Mouse (Mus musculus): ENCODE measurements at regions not wholly inside any gene's neighbourhood (a gene's known extent, or its start where the extent isn't known, plus 50 kb on each side); places are given as distances from the start of the nearest gene placed in this dataset.
A peak's percentile ranks its signal among the peaks of the same experiment; 100 is the strongest.
"Not testable (repeated sequence)": the region's sequence is repeated elsewhere in the genome, so short reads cannot be mapped to it uniquely, and the experiment has no call there.

DNA sequence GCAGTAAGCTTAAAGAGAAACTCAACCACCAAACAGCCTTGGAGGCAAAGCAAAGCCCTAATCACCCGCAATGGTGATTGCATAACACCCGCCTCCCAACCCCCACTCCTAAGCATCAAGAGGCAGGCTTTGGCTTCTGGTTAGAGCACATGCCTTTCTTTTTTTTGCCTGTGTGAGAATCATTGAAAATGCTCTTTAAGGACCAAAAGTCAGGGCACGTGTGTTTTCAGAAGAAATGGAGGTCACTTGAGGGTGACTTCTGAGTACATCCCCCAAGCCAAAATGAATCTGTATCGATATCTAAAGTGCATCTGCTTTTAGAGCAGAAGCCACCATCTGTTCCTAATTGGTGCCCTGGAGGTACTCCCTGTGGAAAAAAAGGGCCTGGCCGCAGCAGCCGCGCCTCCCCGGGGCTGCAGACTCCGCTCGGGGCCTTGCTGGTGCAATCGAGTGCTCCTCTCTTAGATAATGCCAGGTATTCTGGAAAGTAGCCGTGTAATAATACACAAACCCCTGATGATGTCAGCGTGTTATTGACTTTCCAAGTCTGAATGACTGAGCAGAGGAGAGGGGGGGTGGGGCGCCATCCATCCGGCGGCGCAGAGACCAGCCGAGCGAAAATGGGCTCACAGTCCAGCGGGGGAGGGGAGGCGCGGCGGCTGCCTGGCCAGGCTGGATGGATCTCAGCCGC is 140.7 kb upstream of the Tbl1xr1 start:
- peak; percentile 83 to 84 for DNase-seq (ENCODE audit: low spot score in 2 of 2)

DNA sequence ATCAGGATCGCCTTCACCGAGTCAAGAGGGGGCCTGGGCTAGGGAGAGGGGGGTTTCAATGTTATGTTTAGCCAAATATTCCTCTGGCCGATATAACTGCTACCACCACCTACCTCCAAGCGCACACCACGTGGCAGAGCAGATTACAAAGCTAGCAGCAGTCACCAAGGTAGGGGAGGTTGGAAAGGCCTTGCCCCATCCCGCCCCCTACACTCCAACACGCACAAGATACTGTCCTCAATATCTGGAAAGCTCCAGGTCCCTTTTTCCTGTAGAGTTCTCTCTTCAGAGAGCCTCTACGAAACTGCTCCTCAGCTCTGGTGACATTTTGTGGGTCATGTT is 140.2 kb upstream of the Tbl1xr1 start:
- no peak for DNase-seq (ENCODE audit: low spot score in 2 of 2)

DNA sequence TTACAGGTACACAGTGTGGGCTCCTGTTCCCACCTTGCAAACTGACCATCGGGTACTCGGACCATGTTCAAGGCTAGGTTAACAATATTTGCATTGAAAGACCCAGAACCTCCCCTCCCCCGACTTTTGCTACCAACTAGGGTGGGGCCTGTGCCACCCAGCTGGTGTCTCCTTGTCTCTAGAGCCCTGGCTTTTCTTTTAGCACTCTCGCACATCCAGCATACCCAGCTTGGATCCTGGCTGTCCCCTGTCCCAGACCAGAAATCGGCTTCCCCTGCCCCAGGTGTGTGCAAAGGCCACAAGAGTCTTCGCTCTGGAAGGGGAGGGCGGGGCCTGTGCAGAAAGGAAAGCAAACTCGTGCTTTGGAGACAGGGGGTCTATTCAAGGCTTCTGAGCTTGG is 139.8 kb upstream of the Tbl1xr1 start:
- peak in 1 of 2 experiments; percentile 35 for DNase-seq (ENCODE audit: low spot score in 2 of 2)

DNA sequence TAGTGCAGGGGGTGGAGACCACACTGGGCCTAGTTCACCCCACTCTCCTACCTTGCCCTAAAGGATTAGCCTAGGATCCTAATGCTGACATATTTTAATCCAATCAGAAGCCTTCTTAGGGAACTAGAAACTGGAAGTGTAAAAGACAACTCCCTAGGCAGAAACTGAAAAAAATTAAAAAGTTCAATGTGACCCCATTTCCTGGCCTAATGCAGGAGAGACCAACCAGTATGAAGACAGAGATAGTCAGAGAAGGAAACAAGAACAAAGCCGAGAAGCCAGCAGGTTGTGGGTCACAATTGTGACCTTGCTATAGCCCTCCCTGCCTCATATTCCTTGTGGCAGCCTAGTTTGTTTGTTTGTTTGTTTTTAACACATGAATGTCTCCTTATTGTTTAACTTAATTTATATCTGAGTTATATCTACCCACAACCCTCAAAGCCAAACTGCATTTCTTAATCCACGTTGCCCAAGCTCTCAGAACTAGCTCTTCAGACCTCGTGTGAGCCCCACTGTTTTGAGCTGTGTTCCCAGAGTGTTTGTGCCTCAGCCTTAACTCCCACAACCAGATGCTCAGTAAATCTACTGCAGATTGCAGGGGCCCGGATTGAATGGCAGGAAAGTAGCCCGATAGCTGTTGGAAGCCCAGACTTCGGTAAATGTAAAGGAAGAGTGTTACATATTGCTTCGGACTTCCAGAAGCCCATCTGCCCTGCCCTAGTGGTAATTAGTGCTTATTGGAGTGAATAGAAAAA is 139.0 kb upstream of the Tbl1xr1 start:
- DNase-seq (ENCODE audit: low spot score in 2 of 2), result no peak

DNA sequence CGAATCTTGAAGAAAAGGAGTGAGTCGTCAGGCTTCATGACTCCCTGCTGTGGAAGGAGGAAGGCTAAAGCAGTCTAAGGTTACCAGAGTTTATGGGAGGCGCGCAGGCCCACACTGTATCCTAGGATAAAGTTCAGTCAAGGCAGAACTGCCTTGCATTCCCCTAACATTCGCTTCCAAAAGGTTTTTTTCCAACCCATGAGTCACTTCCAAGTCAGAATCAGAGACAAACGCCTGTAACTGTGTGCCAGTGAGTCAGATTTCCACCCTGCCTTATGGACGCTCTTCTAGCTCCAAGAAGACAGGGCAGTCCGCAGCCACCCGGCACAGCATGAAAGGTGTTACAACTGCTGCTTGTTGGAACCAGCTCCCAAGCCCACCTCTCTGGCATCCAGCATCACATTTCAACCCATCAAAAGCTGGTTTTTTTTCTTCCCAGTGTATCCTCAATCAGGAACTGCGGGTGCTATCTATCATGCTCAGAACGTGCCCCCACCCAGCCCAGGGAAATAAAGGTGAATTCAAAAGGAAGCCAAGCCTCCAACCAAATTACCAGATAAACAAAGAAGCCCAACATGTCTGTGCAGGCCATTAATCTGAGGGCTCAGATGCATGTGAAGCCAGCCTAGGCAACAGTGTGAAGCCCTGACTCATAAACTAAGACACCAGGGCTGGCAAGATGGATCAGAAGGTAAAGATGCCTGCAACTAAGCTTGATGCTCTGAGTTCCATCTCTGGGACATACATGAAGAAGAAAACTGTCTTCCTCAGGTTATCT is 138.2 kb upstream of the Tbl1xr1 start:
- DNase-seq (ENCODE audit: low spot score in 2 of 2), result no peak

DNA sequence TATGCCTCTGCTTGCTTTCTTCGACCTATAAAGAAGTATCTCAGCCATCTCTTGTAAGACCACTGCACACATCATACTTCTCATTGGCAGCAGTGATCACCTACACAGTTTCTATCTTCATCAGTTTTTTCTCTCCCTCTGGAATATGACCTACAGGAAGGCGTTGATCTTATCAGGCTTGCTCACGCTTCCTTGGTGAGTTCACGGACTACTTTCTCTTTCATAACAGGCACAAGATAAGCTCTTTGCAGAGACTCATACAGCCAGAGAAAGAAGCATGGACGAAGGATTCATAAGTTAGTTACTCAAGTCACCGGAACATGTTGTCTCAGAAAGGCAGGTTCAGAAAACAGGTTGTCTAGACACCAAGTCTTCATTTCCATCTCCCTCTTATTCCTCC is 136.7 kb upstream of the Tbl1xr1 start:
- no peak for DNase-seq (ENCODE audit: low spot score in 2 of 2)

DNA sequence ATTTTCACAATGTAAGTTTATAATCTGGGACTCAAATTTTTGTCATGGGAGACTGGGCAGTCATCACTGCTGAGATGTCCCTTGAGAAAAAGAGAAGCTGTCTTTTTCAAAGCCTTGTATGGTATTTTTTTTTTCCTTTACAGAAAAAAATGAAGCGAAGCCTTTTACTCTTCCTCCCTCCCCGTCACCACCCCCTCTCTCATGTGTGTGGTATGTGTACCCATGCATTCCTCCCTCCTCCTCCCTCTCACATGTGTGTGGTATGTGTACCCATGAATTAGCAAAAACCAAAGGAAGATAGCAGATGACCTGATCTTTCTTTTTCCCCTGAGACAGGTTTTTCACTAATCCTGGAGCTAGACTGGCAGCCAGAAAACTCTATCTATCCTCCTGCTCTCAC is 134.9 kb upstream of the Tbl1xr1 start:
- peak; percentile 73 to 80 for DNase-seq (ENCODE audit: low spot score in 2 of 2)

DNA sequence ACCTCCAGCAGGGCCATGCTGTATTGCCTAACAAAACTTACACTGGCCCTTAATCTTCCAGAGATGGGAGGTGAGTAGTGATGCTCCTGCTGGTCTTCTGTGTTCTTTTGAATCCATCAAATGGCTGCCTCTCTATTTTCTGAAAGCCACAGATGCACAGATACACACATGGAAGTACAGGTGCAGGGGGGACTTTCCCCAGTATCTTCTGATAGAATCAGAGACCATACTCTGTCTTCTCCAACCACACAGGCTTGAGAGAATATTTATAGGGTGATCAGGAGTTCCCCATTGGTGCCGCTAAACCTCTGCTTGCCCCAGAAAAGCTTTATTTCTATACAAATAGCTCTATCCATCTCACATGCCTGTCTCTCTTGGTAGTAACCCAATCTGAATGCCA is 133.5 kb upstream of the Tbl1xr1 start:
- peak; percentile 48 to 62 for DNase-seq (ENCODE audit: low spot score in 2 of 2)

DNA sequence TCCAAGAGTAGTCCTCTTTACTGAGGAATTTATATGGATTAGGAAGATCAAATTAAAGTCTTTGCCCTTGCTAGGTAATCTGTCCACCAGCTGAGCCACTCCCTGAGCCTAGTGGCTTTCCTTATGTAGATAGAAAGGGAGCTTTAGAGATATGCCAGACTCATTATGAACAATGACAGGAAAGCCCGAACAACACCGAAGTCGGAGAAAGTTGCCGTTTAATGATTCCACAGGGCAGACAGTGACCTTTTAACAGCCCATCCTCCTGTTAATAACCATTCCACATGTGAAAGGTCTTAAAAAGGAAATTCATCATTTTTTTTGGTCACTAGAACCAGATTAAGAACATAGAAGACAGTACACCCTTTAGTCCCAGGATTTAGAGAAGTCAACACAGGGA is 130.7 kb upstream of the Tbl1xr1 start:
- DNase-seq (ENCODE audit: low spot score in 2 of 2), result no peak

DNA sequence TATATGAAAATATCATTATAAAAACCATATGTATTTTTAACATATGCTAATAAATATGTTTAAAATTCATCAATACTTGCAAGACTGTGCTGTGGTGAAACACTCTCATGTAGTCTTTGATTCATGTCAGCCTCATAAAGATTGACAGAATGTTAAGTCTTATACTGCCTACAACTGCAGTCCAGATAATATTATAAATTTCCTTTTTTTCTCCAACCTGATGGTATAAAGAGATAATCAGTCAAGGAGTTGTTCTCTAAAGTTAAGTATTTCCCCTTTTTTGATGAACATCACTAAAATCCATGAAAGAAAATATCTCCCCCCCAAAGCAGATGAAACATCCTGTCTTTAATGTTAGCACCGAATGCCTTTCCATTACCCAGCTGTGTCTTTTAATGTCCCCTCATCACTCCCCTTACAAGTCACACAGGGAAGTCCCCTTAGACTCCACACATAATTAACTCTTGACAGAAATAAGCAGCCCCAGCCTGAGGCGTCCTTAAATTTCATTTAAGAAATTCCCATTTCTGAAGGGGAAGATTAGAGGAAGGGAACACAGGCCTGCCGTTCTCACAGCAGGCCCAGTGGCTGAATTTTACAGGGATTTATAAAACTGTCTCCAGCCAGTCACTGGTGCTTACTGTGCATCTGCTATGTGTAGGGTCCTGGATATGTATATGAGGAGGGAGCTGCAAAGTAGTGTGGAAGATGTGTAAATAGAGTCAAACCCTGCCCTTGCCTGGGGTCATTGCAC is 129.0 kb upstream of the Tbl1xr1 start:
- DNase-seq (ENCODE audit: low spot score in 2 of 2), result no peak

DNA sequence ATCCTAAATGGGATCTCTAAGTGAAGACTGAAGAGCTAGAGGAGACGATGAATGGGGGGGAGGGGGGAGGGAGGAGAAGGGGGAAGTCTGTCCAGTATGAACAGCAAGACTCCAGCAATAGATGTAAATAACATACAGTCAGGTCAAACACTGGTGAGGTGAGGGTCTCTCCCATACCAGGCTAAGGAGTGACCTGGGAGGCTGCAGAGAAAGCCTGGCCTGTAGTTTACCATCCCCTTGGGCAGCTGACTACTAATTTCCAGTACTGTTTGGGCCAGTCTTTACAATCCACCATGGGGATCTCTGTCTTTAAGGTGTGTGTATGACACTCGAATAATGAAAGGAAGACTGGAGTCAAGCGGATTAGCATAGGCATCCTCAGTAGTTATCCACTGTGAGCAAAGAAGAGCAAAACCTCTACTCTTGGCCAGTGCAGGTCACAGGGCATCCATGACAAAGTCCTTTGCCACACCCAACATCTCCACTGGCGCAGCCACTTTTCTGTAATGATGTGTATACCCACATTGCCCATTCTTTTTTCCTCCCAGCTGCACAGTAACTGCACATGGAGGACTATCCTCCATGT is 128.3 kb upstream of the Tbl1xr1 start:
- no peak for DNase-seq (ENCODE audit: low spot score in 2 of 2)

DNA sequence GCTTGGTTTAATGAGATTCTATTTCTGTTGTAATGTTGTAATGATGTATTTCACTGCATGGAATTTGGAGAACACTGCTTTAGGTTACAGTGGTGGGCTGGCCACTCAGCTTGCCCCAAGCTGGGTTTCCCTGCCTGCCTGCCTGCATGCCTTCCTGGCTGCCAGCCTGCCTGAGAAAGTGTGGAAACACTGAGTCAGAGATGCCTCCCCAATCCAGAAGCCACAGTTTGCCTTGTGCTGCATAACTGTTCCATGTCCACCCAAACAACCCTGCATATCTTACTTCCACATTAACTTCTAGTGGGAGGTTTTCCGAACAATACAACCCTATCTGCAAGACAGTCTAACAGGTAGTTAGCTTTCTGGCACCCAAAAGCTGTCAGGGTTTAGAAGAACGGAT is 127.0 kb upstream of the Tbl1xr1 start:
- DNase-seq (ENCODE audit: low spot score in 2 of 2), result no peak

DNA sequence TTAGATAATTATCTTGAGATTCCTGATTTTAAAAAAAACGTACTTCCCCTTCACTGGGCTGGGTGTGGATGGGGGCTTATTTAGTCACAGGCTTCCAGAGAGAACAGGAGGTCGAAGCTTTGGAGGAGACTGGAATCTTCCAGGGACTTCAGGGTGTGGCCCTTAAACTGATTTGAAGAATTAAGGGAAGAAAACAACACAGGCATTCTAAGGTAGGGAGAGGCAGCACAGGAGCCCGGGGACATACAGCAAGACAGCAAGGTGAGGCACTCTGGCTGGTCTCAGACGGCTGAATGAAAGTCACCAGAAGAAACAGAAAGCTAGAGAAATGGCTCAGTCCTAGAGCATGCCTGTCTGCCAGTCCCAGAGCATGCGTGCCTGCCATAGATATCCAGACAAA is 125.9 kb upstream of the Tbl1xr1 start:
- DNase-seq (ENCODE audit: low spot score in 2 of 2), result no peak

DNA sequence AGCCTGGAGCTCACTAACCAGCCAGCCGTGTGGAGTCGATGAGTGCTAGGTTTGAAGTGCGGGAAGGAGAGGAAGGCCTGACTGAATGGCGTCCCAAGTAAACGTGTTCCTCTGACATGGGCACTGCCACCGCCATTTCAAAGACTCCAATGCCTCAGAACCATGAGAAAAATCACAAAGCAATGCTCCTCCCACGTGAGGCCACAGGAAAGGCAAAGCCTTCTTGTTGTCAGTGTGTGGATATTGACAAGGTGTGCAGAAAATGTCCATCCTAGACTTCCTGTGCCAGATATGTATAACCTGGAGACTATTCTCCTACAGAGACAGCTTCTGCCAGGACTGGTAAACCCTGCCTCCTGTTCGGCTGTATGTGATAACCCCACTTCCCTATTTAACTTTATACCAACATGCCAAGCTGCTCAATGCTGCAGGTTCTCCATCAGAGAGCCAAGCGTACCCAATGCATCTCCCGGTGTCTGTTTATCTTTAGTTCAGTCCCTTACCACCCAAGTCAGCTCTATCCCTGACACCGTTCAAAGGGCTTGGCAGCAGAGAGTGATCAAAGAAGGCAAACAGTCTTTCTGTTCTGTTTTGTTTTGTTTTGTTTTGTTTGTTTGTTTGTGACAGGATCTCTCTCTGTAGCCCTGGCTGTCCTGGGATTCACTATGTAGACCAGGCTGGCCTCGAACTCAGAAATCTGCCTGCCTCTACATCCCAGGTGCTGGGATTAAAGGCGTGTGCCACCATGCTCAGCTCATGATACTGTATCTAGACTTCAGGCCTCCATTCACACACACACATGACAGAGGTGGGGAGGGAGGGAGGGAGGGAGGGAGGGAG is 124.8 kb upstream of the Tbl1xr1 start:
- no peak for DNase-seq (ENCODE audit: low spot score in 2 of 2)

DNA sequence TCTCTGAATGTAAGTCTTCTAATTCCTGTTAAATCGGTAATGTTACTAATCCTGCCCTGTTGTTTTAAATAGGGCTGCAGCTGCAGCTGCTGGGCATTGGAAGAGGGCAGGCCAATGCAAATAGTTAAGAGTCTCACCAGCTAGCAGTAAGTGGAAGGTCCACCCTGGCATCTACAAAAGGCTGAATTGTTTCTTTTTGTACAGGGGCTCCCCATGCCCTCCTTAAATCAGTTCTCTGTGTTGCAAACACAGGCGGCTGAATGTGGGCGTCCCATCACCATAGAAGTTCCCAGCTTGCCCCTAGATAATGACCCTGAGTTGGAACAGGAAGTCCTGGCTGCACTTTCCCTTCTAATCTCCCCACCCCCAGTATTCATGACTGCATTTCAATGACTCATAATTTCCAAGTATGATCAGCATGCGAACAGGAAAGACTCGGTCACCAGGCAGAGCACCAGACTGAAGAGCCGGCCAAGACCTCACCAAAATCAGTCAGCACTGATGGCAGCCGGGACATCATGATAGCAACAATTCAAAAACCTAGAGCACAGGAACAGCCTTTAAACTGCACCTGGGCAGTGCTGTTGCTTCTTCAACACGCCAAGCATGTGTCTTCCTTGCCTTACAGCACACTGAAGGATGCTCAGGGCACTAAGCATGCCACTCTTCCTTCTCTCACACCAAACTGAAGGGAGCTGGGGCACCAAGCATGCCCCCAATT is 123.6 kb upstream of the Tbl1xr1 start:
- DNase-seq (ENCODE audit: low spot score in 2 of 2), result peak; percentile 78 to 83

DNA sequence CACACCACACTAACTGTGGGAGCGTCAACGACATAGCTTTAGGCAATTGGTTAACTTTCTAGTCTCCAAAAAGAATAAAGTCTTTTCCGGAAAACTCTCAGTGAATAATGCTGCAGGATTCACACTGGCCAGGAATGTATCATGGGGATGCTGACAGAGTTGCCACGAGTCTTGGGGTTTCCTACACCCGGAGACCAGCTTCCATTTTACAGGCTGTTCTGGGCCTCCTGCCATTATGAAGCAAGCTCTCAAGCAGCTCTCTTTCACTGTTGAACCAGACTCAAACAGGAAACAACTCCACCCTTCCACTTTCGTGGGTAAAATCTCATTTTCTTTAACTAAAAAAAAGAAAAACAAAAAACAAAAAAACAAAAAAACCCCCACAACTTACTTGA is 123.0 kb upstream of the Tbl1xr1 start:
- peak; percentile 22 to 34 for DNase-seq (ENCODE audit: low spot score in 2 of 2)

DNA sequence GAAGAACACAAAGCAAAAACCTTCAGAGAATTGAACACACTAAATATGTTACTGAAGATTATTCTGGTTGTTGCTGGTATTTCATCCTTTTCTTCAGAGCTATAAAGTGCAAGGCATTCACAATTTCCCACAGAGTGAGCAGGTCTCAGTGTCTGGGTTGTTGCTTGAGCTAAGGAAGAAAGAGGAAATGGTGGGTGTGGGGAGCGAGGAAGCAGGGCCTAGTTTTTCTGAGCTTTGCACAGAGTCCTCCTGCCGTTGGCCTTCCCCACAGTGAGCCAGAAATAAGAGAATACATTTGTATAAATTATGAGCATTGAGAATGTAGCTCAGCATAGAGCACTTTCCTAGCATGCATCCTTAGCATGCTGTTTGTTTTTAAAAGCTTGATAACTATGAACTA is 120.8 kb upstream of the Tbl1xr1 start:
- DNase-seq (ENCODE audit: low spot score in 2 of 2), result peak; percentile 43 to 45

DNA sequence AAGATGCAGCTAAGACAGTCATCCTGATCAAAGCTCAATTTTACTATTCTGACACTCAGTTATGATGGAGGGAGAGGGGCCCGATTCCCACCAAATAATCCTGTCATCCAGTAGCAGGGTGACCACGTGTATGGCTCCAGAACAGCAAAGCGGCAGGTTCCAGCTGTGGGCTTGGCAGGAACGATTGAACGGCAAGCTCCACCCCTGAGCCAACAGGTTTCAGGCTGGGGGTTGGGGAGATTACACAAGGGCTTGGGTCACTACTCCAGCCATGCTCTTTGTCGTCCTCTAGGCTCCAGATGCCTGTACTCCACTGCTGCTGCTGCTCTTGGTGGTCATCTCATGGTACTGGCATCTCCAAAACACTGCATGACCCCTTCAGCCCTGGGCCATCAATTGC is 119.3 kb upstream of the Tbl1xr1 start:
- not testable (repeated sequence) for DNase-seq (ENCODE audit: low spot score in 2 of 2)

DNA sequence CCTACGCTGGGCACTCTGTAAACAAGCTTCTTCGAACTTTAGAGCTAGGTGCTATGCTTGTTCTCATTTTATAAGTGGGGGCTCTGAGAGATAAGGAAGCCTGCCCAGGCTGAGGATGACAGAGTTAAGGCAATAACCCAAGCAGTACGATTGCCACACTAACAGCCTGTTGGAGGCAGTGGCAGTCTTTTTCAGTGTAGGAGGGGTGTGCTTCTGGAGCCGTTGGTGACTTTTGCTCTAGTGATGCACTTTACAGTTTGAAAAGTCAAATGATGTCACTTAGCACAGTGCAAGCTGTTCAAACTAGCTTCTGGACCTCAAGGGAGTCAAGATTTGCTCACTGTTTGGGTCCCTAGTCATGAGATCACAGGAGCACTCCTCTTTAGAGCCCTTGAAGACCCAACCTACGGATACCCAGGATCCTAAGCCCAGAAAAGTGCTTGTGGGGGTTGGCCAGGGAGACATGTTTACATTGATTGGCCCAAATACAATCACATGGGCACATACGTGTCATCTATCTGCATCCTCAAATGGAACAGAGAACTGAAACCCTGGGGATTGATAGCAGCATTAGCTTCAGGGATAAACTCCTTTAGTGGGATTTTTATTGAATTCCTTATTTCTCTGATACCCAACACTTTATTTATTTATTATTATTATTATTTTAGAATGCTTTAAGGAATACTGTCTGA is 117.7 kb upstream of the Tbl1xr1 start:
- DNase-seq (ENCODE audit: low spot score in 2 of 2), result no peak

DNA sequence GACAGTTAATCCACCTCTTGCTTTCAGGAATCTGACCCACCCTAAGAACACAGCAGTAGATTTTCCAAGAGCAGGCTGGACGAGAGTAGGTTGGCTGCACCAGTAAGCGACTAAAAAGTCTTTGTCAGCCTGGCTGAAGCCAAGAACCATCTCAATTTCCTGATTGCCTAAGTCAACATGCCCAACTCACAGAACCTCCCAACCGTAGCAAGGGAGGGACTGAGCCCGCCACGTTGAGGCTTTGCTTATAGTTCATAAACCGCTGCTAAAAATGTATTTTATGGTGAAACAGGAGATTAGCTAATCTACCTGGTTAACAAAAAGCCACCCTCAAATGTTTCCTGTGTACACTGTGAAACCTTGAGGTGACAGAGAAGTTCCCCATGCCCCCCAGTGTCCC is 115.4 kb upstream of the Tbl1xr1 start:
- peak; percentile 66 to 71 for DNase-seq (ENCODE audit: low spot score in 2 of 2)

Measured in spleen, postnatal 36 days (tissue).